Mouse (Mus musculus): ENCODE results near the gene Rhbdd3.
A peak's percentile ranks its signal among the peaks of the same experiment; 100 is the strongest.

GRCm38 (mm10) chr11:5065056-5065821, 33.5 kb upstream of the Rhbdd3 start, which contains the start of gene Gas2l1:
- TF ChIP-seq CTCF (IDR thresholded peaks at IDR 0.05; ENCODE audit: extremely low read depth, insufficient read length, insufficient replicate concordance, low read depth, low read length) (peak; percentile 66; the same call in 1 of the 2 replicates), POLR2A (IDR thresholded peaks at IDR 0.05; ENCODE audit: low read depth, low read length) (peak; percentile 30)

All from small intestine, adult 2 months (tissue).